Mouse (Mus musculus) c-Kit-positive CD71-positive TER-119-positive erythroid progenitor cells, embryonic 14.5 days (primary cell): ENCODE measurements around the gene Stat4.
A peak's percentile ranks its signal among the peaks of the same experiment; 100 is the strongest.

Experiments
- DNase-seq: peaks from one replicate; pipeline ENCODE4 v3.0.0-alpha.2; 2013; ENCODE audit warnings: low spot score

The Stat4 gene

GRCm38 (mm10) chr1:52146214-52146970 is 159.4 kb downstream of the Stat4 start:
- DNase-seq = peak; percentile 43

DNA sequence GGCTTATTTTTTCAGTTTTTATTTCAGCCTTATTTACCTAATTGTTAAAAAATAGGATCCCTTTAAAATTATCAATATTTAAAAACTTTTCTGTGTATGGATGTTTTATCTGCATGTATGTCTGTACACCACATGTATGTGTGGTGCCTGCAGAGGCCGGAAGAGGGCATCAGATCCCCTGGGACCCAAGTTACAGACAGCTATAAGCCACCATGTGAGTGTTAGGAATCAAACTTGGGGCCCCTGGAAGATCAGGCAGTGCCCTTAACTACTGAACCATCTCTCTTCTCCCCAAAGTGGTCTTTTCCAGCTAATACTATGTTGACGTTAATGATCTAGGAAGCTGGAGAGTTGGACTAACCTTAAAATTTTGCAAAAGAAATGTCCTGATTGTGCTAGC is 160.5 kb downstream of the Stat4 start:
- no peak for DNase-seq

GRCm38 (mm10) chr1:52148178-52148577 is 161.2 kb downstream of the Stat4 start:
- no peak for DNase-seq

DNA sequence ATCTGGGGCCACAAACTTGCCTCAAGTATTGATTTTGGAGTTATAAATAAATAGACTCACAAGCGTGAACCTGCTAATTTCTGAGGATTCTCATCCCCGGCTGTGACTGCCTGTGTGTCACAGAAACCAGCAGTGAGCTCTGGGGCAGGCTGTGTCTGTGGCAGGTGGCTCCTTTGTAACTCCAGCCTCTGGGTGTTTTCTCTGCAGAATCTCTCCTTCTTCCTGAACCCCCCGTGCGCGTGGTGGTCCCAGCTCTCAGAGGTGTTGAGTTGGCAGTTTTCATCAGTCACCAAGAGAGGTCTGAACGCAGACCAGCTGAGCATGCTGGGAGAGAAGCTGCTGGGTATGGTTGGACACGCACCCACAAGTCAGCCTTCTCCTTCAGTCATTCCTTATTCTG is 161.7 kb downstream of the Stat4 start:
- no peak for DNase-seq

GRCm38 (mm10) chr1:52149934-52150346 is 163.0 kb downstream of the Stat4 start:
- peak; percentile 50 for DNase-seq

- DNase-seq = no peak
Measured at GRCm38 (mm10) chr1:52150676-52151075, 163.7 kb downstream of the Stat4 start.

DNA sequence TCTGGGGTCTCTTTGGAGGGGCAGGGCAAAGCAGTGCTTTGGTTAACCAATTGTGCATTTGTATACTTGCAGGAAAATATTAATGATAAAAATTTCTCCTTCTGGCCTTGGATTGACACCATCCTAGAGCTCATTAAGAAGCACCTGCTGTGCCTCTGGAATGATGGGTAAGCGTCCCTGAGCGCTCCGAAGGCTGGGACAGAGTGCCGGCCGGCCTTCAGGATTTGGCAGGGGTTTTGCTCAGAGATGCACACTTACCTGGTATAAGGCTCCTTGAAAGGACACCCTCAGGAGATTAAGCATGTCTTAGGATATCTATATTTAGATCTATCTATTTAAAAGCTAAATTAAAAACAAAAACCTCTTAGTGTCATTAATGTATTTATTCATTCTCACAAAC is 164.2 kb downstream of the Stat4 start:
- DNase-seq = no peak

DNA sequence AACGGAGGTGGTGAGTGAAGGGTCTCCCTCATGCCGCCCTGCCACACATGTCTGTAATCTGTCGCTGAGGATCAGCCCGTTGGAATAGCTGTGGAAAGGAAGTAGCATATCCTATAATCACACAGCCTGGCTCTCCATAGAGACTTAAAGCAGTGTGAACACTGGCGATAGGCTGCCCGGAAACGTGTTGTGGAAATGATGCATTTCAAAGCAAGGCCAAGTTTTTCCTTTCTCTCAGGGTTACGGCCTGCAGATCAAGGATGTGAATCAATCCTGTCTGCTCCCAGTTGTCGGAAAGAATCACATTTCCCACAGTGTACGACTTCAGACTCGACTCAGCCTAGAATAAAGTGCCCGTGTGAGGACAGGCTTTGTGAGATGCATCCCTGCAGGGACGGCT is 165.4 kb downstream of the Stat4 start:
- no peak for DNase-seq

DNA sequence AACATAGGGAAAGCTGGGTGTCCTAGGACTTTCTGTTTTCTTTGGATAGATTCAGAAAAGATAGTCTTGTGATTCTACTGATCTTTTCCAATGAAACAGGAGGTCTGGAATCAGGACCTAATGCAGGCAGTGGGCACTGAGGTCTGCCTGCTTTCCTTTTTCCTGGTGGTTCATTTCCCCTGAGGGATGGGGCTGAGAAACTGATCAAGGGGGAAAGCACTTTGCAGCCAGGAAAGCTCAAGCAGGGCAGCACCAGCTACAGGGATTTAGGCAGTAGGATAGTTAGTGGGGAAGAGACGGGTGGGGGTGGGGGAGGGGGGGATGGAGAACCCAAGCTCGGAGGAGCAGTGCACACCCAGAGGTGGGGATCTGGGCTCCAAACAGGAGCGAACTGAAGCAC is 166.0 kb downstream of the Stat4 start:
- DNase-seq = no peak

- DNase-seq = no peak
Measured at GRCm38 (mm10) chr1:52154890-52155289, 167.9 kb downstream of the Stat4 start.

- DNase-seq = no peak
Measured at GRCm38 (mm10) chr1:52156351-52156750, 169.4 kb downstream of the Stat4 start.
